Mouse (Mus musculus) heart, embryonic 16.5 days (tissue): ENCODE measurements around the gene Gm37240. TPM values are rescaled to one million over a fixed set of nuclear protein-coding genes. Genes with fewer than 3 reads are reported as not detected.

ENCODE experiments used
- ATAC-seq: fragments of 200-750 bp; cut with Nextera tagmentation; replicated peaks from 2 replicates; pipeline ENCODE4 v1.8.0; 2017; ENCODE audit warnings: moderate number of reproducible peaks; ENCODE audit not compliant: insufficient read depth, low FRiP score; ENCODE audit errors: extremely low read depth
- H3K27ac ChIP-seq: fragments of 300-500 bp; sonication (generic); 2 replicates; pipeline ENCODE4 v1.5.1; 2014; ENCODE audit warnings: mild to moderate bottlenecking, low read length, control low read depth, moderate library complexity
- H3K27me3 ChIP-seq: fragments of 300-500 bp; sonication (generic); 2 replicates; pipeline ENCODE4 v1.6.1; 2014; ENCODE audit warnings: low read length, mixed read lengths; ENCODE audit not compliant: control insufficient read depth, insufficient read depth
- H3K36me3 ChIP-seq: fragments of 300-500 bp; sonication (generic); 2 replicates; pipeline ENCODE4 v1.6.1; 2014; ENCODE audit not compliant: control insufficient read depth, insufficient read depth
- H3K4me1 ChIP-seq: fragments of 300-500 bp; sonication (generic); 2 replicates; pipeline ENCODE4 v1.6.1; 2014; ENCODE audit warnings: low read length, mixed read lengths; ENCODE audit not compliant: control insufficient read depth, insufficient read depth
- H3K4me2 ChIP-seq: fragments of 300-500 bp; sonication (generic); 2 replicates; pipeline ENCODE4 v1.6.1; 2014; ENCODE audit warnings: low read depth, mild to moderate bottlenecking, control low read depth, low read length
- H3K4me3 ChIP-seq: fragments of 300-500 bp; sonication (generic); 2 replicates; pipeline ENCODE4 v1.5.1; 2014; ENCODE audit warnings: mild to moderate bottlenecking, control low read depth, low read length
- H3K9ac ChIP-seq: fragments of 300-500 bp; sonication (generic); 2 replicates; pipeline ENCODE4 v1.6.1; 2014; ENCODE audit warnings: low read length, control low read depth
- H3K9me3 ChIP-seq: fragments of 300-500 bp; sonication (generic); replicated peaks from 2 replicates; pipeline ENCODE4 v1.6.1; 2016; ENCODE audit warnings: low read length; ENCODE audit not compliant: control insufficient read depth
- WGBS: fragments of 180-500 bp; shearing (Covaris S2); extraction: QIAGEN DNeasy Blood & Tissue Kit; methylation state at CpG from one replicate; pipeline ENCODE4 v1.1.7; 2014; 5-methylcytosine and 5-hydroxymethylcytosine counted together
- polyA plus RNA-seq: library from polyadenylated mRNA; unstranded; fragments of >200 nt; fragmentation: Nextera tagmentation; extraction: Ambion mirVana; gene quantifications from 2 replicates; pipeline ENCODE4 v1.2.1, GENCODE M21; 2015

Gm37240 gene
- polyA plus RNA-seq, 1 experiment from 2014 or later, result 18.4 TPM

- no peak for ATAC-seq
- Histone ChIP-seq H3K4me2 (no peak overlapping the region), H3K9me3 (no peaks in the 10 kb centered on the region), H3K36me3 (no peaks in the 10 kb centered on the region), H3K27ac (no peak overlapping the region), H3K27me3 (no peaks in the 10 kb centered on the region), H3K9ac (no peak overlapping the region), H3K4me3 (no peak overlapping the region), H3K4me1 (no peaks in the 10 kb centered on the region)
- 80% methylated on average over 18 of the region's 18 CpGs for WGBS
These were observed 123.1 kb downstream of the Gm37240 start for GRCm38 (mm10) chr3:85764008-85764834.

GRCm38 (mm10) chr3:85757944-85758343 lies 129.4 kb downstream of the Gm37240 start:
- Histone ChIP-seq H3K4me2 (no peak overlapping the region), H3K4me1 (no peaks in the 10 kb centered on the region), H3K27ac (no peak overlapping the region), H3K27me3 (no peaks in the 10 kb centered on the region), H3K9me3 (no peaks in the 10 kb centered on the region), H3K36me3 (no peaks in the 10 kb centered on the region), H3K9ac (no peak overlapping the region), H3K4me3 (no peak overlapping the region)
- ATAC-seq, result no peak
- 55% methylated on average over 2 of the region's 2 CpGs for WGBS

GRCm38 (mm10) chr3:85757435-85757834 lies 129.9 kb downstream of the Gm37240 start:
- no peak overlapping the region for H3K4me2 ChIP-seq
- no peak overlapping the region for H3K4me3 ChIP-seq
- H3K9me3 ChIP-seq, result no peaks in the 10 kb centered on the region
- no peaks in the 10 kb centered on the region for H3K27me3 ChIP-seq
- H3K36me3 ChIP-seq, result no peaks in the 10 kb centered on the region
- no peak overlapping the region for H3K9ac ChIP-seq
- WGBS, result 91% methylated on average over 4 of the region's 4 CpGs
- no peaks in the 10 kb centered on the region for H3K4me1 ChIP-seq
- ATAC-seq, result no peak
- no peak overlapping the region for H3K27ac ChIP-seq

- Histone ChIP-seq H3K9me3 (no peaks in the 10 kb centered on the region), H3K27ac (no peak overlapping the region)
- no peak for ATAC-seq
These were observed 138.0 kb downstream of the Gm37240 start for GRCm38 (mm10) chr3:85749348-85749747.

GRCm38 (mm10) chr3:85748863-85749262 lies 138.5 kb downstream of the Gm37240 start:
- no peak overlapping the region for H3K4me3 ChIP-seq
- 35% methylated on average over 4 of the region's 4 CpGs for WGBS
- no peak overlapping the region for H3K9ac ChIP-seq
- ATAC-seq, result no peak
- no peak overlapping the region for H3K4me2 ChIP-seq
- no peaks in the 10 kb centered on the region for H3K27me3 ChIP-seq
- H3K4me1 ChIP-seq, result peaks cover 4% of the 10 kb centered on the region
- H3K9me3 ChIP-seq, result no peaks in the 10 kb centered on the region
- no peaks in the 10 kb centered on the region for H3K36me3 ChIP-seq
- no peak overlapping the region for H3K27ac ChIP-seq

More at GRCm38 (mm10) chr3:85749348-85749747, 138.0 kb downstream of the Gm37240 start:
- Histone ChIP-seq H3K9ac (no peak overlapping the region), H3K27me3 (no peaks in the 10 kb centered on the region), H3K4me1 (peaks cover 2% of the 10 kb centered on the region; the same call in 1 of the 2 replicates), H3K4me3 (no peak overlapping the region), H3K4me2 (no peak overlapping the region), H3K36me3 (no peaks in the 10 kb centered on the region)
- WGBS, result 59% methylated on average over 4 of the region's 4 CpGs

GRCm38 (mm10) chr3:85746116-85746515 lies 141.2 kb downstream of the Gm37240 start:
- 29% methylated on average over 4 of the region's 4 CpGs for WGBS
- H3K4me2 ChIP-seq, result no peak overlapping the region
- no peaks in the 10 kb centered on the region for H3K9me3 ChIP-seq
- no peak overlapping the region for H3K4me3 ChIP-seq
- peaks cover 6% of the 10 kb centered on the region for H3K4me1 ChIP-seq
- ATAC-seq, result no peak
- no peak overlapping the region for H3K27ac ChIP-seq
- no peaks in the 10 kb centered on the region for H3K36me3 ChIP-seq
- no peak overlapping the region for H3K9ac ChIP-seq
- H3K27me3 ChIP-seq, result no peaks in the 10 kb centered on the region

GRCm38 (mm10) chr3:85741767-85742166 lies 145.6 kb downstream of the Gm37240 start:
- Histone ChIP-seq H3K27ac (no peak overlapping the region), H3K27me3 (no peaks in the 10 kb centered on the region), H3K36me3 (no peaks in the 10 kb centered on the region), H3K4me3 (no peak overlapping the region), H3K4me2 (no peak overlapping the region), H3K9me3 (no peaks in the 10 kb centered on the region), H3K4me1 (peaks cover 4% of the 10 kb centered on the region; the same call in 1 of the 2 replicates), H3K9ac (no peak overlapping the region)
- ATAC-seq, result no peak
- 79% methylated on average over 3 of the region's 3 CpGs for WGBS

- Histone ChIP-seq H3K27me3 (no peaks in the 10 kb centered on the region), H3K4me2 (no peak overlapping the region), H3K9ac (no peak overlapping the region), H3K27ac (no peak overlapping the region), H3K4me1 (no peaks in the 10 kb centered on the region), H3K4me3 (no peak overlapping the region), H3K36me3 (no peaks in the 10 kb centered on the region), H3K9me3 (no peaks in the 10 kb centered on the region)
- ATAC-seq, result no peak
- WGBS, result 72% methylated on average over 3 of the region's 3 CpGs
These were observed 148.7 kb downstream of the Gm37240 start for GRCm38 (mm10) chr3:85738591-85738990.

DNA sequence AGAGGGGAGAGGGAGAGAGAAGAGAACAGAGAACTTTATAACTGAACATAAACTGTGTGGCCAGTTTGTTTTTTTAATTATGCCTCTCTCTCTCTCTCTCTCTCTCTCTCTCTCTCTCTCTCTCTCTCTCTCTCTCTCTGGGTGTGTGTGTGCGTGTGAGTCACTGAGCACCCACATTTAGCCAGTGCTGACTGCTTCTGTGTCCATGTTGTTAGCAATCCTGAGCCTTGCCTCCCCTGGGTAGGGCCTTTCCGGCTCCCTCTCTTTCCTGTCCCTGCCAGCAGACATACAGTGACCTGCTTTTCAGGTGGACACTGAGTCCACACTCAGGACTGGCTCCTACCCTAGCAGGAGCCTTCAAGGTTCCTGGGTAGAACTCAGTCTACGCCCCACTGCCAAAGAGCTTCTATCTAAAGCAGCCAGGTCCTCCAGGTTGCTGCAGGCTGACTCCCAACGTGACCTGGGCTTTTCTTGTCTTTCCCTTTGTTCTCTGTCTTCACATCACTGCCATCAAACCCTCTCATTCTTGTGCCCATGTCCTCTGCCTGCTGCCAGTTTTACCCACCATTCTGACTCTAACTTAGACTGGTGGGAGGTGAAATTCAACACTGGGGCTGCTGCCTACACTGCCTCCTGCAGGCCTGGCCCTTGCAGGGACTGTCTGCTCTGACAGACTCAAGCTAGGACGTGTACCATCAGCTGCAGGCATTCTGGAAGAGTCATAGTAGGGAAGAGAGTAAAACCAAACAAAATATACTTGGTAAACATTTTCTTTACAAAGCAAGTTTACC lies 153.2 kb downstream of the Gm37240 start:
- ATAC-seq, result no peak
- H3K27me3 ChIP-seq, result no peaks in the 10 kb centered on the region
- no peaks in the 10 kb centered on the region for H3K4me1 ChIP-seq
- 0 out of 2 replicates have a peak, but pooled peaks cover 4% of the 10 kb centered on the region for H3K36me3 ChIP-seq
- H3K27ac ChIP-seq, result no peak overlapping the region
- H3K9ac ChIP-seq, result no peak overlapping the region
- no peak overlapping the region for H3K4me2 ChIP-seq
- no peaks in the 10 kb centered on the region for H3K9me3 ChIP-seq
- H3K4me3 ChIP-seq, result no peak overlapping the region
- WGBS, result 74% methylated on average over 5 of the region's 5 CpGs
